Mouse (Mus musculus): Measurements from ENCODE around the gene Igtp. TPM values are rescaled to one million over a fixed set of nuclear protein-coding genes. Genes with fewer than 3 reads are reported as not detected.

Igtp gene
- 1.3 TPM for polyA plus RNA-seq (2014; fragmentation: Illumina TruSeq; extraction: RNeasy Lipid Tissue Mini Kit (QIAGEN cat#74804); ENCODE audit: low read depth, low replicate concordance)

GRCm38 (mm10) chr11:58199229-58200037, at the start of gene Igtp, which contains the start of gene Irgm2:
Gene Igtp (plus strand): TSS chr11:58199556.
Gene Irgm2 (plus strand): TSS chr11:58199618.

GRCm38 (mm10) chr11:58168167-58168915, 31.0 kb upstream of the Igtp start, which contains the start of gene Gemin5:
Gene Gemin5 (minus strand): TSS chr11:58168539.

GRCm38 (mm10) chr11:58171459-58172091, 27.8 kb upstream of the Igtp start, which contains the start of gene Mrpl22:
Gene Mrpl22 (plus strand): TSS chr11:58171661.

Other genes with a start within 250 kb of the Igtp start
- 77.2 TPM for gene Larp1, start 190.5 kb upstream of the Igtp start, polyA plus RNA-seq (2014; fragmentation: Illumina TruSeq; extraction: RNeasy Lipid Tissue Mini Kit (QIAGEN cat#74804); ENCODE audit: low read depth, low replicate concordance)
- gene Gm12248, start 106.4 kb upstream of the Igtp start, polyA plus RNA-seq (2014; fragmentation: Illumina TruSeq; extraction: RNeasy Lipid Tissue Mini Kit (QIAGEN cat#74804); ENCODE audit: low read depth, low replicate concordance), result not detected
- 13.3 TPM for gene Cnot8, start 95.4 kb upstream of the Igtp start, polyA plus RNA-seq (2014; fragmentation: Illumina TruSeq; extraction: RNeasy Lipid Tissue Mini Kit (QIAGEN cat#74804); ENCODE audit: low read depth, low replicate concordance)
- 18.3 TPM for gene Gemin5, start 31.0 kb upstream of the Igtp start, polyA plus RNA-seq (2014; fragmentation: Illumina TruSeq; extraction: RNeasy Lipid Tissue Mini Kit (QIAGEN cat#74804); ENCODE audit: low read depth, low replicate concordance)
- gene Mrpl22, start 27.9 kb upstream of the Igtp start, polyA plus RNA-seq (2014; fragmentation: Illumina TruSeq; extraction: RNeasy Lipid Tissue Mini Kit (QIAGEN cat#74804); ENCODE audit: low read depth, low replicate concordance), result 49.8 TPM
- 1.9 TPM for gene Irgm2, start 62 bp downstream of the Igtp start, polyA plus RNA-seq (2014; fragmentation: Illumina TruSeq; extraction: RNeasy Lipid Tissue Mini Kit (QIAGEN cat#74804); ENCODE audit: low read depth, low replicate concordance)
- 0.41 TPM for gene 4930438A08Rik, start 75.2 kb downstream of the Igtp start, polyA plus RNA-seq (2014; fragmentation: Illumina TruSeq; extraction: RNeasy Lipid Tissue Mini Kit (QIAGEN cat#74804); ENCODE audit: low read depth, low replicate concordance)
- gene Zfp692, start 107.5 kb downstream of the Igtp start, polyA plus RNA-seq (2014; fragmentation: Illumina TruSeq; extraction: RNeasy Lipid Tissue Mini Kit (QIAGEN cat#74804); ENCODE audit: low read depth, low replicate concordance), result 0.83 TPM
- 116 TPM for gene Zfp672, start 130.8 kb downstream of the Igtp start, polyA plus RNA-seq (2014; fragmentation: Illumina TruSeq; extraction: RNeasy Lipid Tissue Mini Kit (QIAGEN cat#74804); ENCODE audit: low read depth, low replicate concordance)
- 0.55 TPM for gene Sh3bp5l, start 131.2 kb downstream of the Igtp start, polyA plus RNA-seq (2014; fragmentation: Illumina TruSeq; extraction: RNeasy Lipid Tissue Mini Kit (QIAGEN cat#74804); ENCODE audit: low read depth, low replicate concordance)
- 1.3 TPM for gene Lypd8, start 179.5 kb downstream of the Igtp start, polyA plus RNA-seq (2014; fragmentation: Illumina TruSeq; extraction: RNeasy Lipid Tissue Mini Kit (QIAGEN cat#74804); ENCODE audit: low read depth, low replicate concordance)
- gene 1810065E05Rik, start 221.6 kb downstream of the Igtp start, polyA plus RNA-seq (2014; fragmentation: Illumina TruSeq; extraction: RNeasy Lipid Tissue Mini Kit (QIAGEN cat#74804); ENCODE audit: low read depth, low replicate concordance), result 1.8 TPM
- gene Gm12253, start 233.0 kb downstream of the Igtp start, polyA plus RNA-seq (2014; fragmentation: Illumina TruSeq; extraction: RNeasy Lipid Tissue Mini Kit (QIAGEN cat#74804); ENCODE audit: low read depth, low replicate concordance), result not detected